ENCODE assay signal across 1 mouse cellular context in the genomic region with DNA sequence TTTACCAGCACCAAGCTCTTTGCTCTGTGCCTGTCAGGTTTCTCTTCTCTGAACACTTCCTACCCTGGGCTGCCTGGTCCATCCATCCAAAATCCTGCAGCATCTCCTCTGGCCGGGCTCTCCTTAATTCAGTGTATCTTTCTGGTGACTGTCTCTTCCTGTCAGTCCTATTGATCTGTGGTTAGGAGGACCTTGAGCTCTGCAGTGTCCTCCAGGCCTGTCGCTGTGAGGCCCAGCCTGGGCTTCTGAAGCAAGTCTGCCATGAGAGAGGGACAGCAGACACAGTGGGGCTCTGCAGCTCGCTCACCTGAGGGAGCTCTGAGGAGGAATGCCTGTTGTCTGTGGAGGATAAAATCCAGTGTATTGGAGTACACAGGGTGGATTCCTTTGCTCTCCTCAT.
TF ChIP-seq lines count a peak whose summit lies in the region.

No protein-coding gene starts in this region.

TF ChIP-seq in myocyte, 11 proteins besides CTCF, POLR2A, EP300 and RAD21 (continued from another document):
- TF ChIP-seq MYOD1 (IDR thresholded peaks at IDR 0.05; ENCODE audit: control insufficient read depth in 1 of 3, insufficient read length in 2 of 3, low read depth in 2 of 3) (no peak), TCF3 (IDR thresholded peaks at IDR 0.05; ENCODE audit: insufficient read length, low read depth) (no peak), REST (IDR thresholded peaks at IDR 0.05; ENCODE audit: insufficient read depth, insufficient read length) (no peak), TCF12 (IDR thresholded peaks at IDR 0.05; ENCODE audit: insufficient read depth, poor library complexity, severe bottlenecking) (no peak)
